Mouse (Mus musculus): ENCODE measurements around the gene 4933424G06Rik.

4933424G06Rik gene

GRCm38 (mm10) chr1:36769951-36770350 is 60.0 kb downstream of the 4933424G06Rik start:
- DNase-seq (ENCODE audit: low spot score in 2 of 2), result no peak

- DNase-seq (ENCODE audit: low spot score in 2 of 2), result no peak
Measured at GRCm38 (mm10) chr1:36770998-36771397, 61.0 kb downstream of the 4933424G06Rik start.

- no peak for DNase-seq (ENCODE audit: low spot score in 2 of 2)
Measured at GRCm38 (mm10) chr1:36772198-36772934, 62.4 kb downstream of the 4933424G06Rik start.

- no peak for DNase-seq (ENCODE audit: low spot score in 2 of 2)
Measured at GRCm38 (mm10) chr1:36780793-36781192, 70.8 kb downstream of the 4933424G06Rik start.

- DNase-seq (ENCODE audit: low spot score in 2 of 2), result no peak
Measured at GRCm38 (mm10) chr1:36782476-36782875, 72.5 kb downstream of the 4933424G06Rik start.

- peak; percentile 62 to 70 for DNase-seq (ENCODE audit: low spot score in 2 of 2)
Measured at GRCm38 (mm10) chr1:36784365-36785134, 74.6 kb downstream of the 4933424G06Rik start.

GRCm38 (mm10) chr1:36785238-36785641 is 75.3 kb downstream of the 4933424G06Rik start:
- no peak for DNase-seq (ENCODE audit: low spot score in 2 of 2)

- no peak for DNase-seq (ENCODE audit: low spot score in 2 of 2)
Measured at GRCm38 (mm10) chr1:36786377-36786776, 76.4 kb downstream of the 4933424G06Rik start.

- DNase-seq (ENCODE audit: low spot score in 2 of 2), result no peak
Measured at GRCm38 (mm10) chr1:36789416-36789815, 79.5 kb downstream of the 4933424G06Rik start.

- DNase-seq (ENCODE audit: low spot score in 2 of 2), result no peak
Measured at GRCm38 (mm10) chr1:36796711-36797110, 86.8 kb downstream of the 4933424G06Rik start.

- no peak for DNase-seq (ENCODE audit: low spot score in 2 of 2)
Measured at GRCm38 (mm10) chr1:36797481-36797880, 87.5 kb downstream of the 4933424G06Rik start.

- DNase-seq (ENCODE audit: low spot score in 2 of 2), result no peak
Measured at GRCm38 (mm10) chr1:36800379-36801011, 90.5 kb downstream of the 4933424G06Rik start.

GRCm38 (mm10) chr1:36804259-36804658 is 94.3 kb downstream of the 4933424G06Rik start:
- no peak for DNase-seq (ENCODE audit: low spot score in 2 of 2)

- no peak for DNase-seq (ENCODE audit: low spot score in 2 of 2)
Measured at GRCm38 (mm10) chr1:36804833-36805232, 94.9 kb downstream of the 4933424G06Rik start.

GRCm38 (mm10) chr1:36806181-36806905 is 96.4 kb downstream of the 4933424G06Rik start:
- DNase-seq (ENCODE audit: low spot score in 2 of 2), result no peak

GRCm38 (mm10) chr1:36807086-36807485 is 97.1 kb downstream of the 4933424G06Rik start:
- no peak for DNase-seq (ENCODE audit: low spot score in 2 of 2)
